Comparison of ENCODE assay signal across 8 mouse cellular contexts in the genomic region with DNA sequence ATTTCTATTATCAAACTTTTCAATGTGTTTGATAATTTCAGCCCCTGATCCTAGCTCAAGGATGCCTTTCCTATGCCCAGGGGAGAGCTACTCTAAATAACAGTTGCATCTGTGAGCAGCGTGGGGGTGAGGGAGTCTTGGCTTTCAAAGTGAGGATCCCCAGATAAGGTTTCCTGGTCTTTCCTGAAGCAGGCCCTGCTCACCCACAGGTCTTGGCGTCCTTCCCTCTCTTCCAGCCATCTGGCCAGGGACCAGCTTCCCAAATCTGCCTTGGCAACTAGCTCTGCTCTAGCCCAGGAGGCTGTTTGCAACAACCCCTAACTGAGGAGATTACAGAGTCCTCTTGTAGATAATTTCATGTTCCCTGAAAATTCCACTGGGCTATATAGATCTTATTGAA. TPM values are rescaled to one million over a fixed set of nuclear protein-coding genes. Genes with fewer than 3 reads are reported as not detected.
DNase-seq lines count a peak whose midpoint lies in the region; ATAC-seq and TF ChIP-seq lines count a peak whose summit lies in the region.

No protein-coding gene starts in this region.

- peak overlapping the region; percentile 100 for H3K27ac ChIP-seq in layer of hippocampus, adult 2 months
- no peak overlapping the region for H3K27ac ChIP-seq in liver, embryonic 11.5 days (ENCODE audit: low read depth, low read length)

- ATAC-seq in monocyte, adult 5-6 weeks (replicated peaks; ENCODE audit: insufficient number of reproducible peaks, low FRiP score, low TSS enrichment, poor library complexity, severe bottlenecking): no peak
- ATAC-seq in liver, embryonic 11.5 days (replicated peaks; ENCODE audit: low FRiP score): no peak

- no peaks in the 10 kb centered on the region for H3K9me3 ChIP-seq in liver, embryonic 11.5 days (ENCODE audit: control insufficient read depth, low read length)

- DNase-seq in adrenal gland, adult (ENCODE audit: inconsistent age in 2 of 2, low spot score in 1 of 2): peak; percentile 52 to 82
- no peak for DNase-seq in adrenal gland, postnatal 4 days (ENCODE audit: low spot score in 2 of 2)
- DNase-seq in adrenal gland, adult 2 months: peak; percentile 76
- peak; percentile 56 to 70 for DNase-seq in gastrocnemius, adult 8-10 months (ENCODE audit: low spot score in 2 of 2)
- peak; percentile 72 for DNase-seq in layer of hippocampus, adult 2 months (ENCODE audit: low spot score in 2 of 2)
- peak; percentile 77 for DNase-seq in ovary, postnatal 36 days (ENCODE audit: low spot score)
- DNase-seq in liver, embryonic 11.5 days (ENCODE audit: low spot score): no peak

- no peaks in the 10 kb centered on the region for H3K27me3 ChIP-seq in liver, embryonic 11.5 days (replicated peaks; ENCODE audit: control insufficient read depth, insufficient read depth, low read length)

- no peak overlapping the region for H3K9ac ChIP-seq in liver, embryonic 11.5 days (ENCODE audit: low read depth, low read length)

- 59% methylated on average over 2 of the region's 2 CpGs for WGBS in liver, embryonic 11.5 days

- peaks cover 7% of the 10 kb centered on the region for H3K4me1 ChIP-seq in liver, embryonic 11.5 days (replicated peaks; ENCODE audit: control insufficient read depth, insufficient read depth, low read length)

- no peak overlapping the region for H3K4me2 ChIP-seq in liver, embryonic 11.5 days

- no peak overlapping the region for H3K4me3 ChIP-seq in layer of hippocampus, adult 2 months
- H3K4me3 ChIP-seq in liver, embryonic 11.5 days (ENCODE audit: low read depth, low read length): no peak overlapping the region

- no peak for TF ChIP-seq CTCF in layer of hippocampus, adult 2 months (conservative IDR thresholded peaks at IDR 0.05)

- no peaks in the 10 kb centered on the region for H3K36me3 ChIP-seq in liver, embryonic 11.5 days (ENCODE audit: control insufficient read depth, insufficient read depth, low read length)

RNA-seq across cellular contexts. Expression of gene Ppp3ca, which starts 1.9 kb away (rescaled TPM):
- total RNA-seq in adrenal gland, postnatal 4 days (2021): 10 to 100 TPM; 62.0 to 63.1 TPM
- total RNA-seq in adrenal gland, adult 2 months (2021): 10 to 100 TPM; 39.2 to 50.7 TPM
- 41.1 and 48.5 TPM in 2 replicates for polyA plus RNA-seq in adrenal gland, adult 2 months (2012; rRNA removed)
- 100 to 1,000 TPM; 161 to 203 (median 178) TPM for total RNA-seq in gastrocnemius, adult 8-10 months (2022)
- 1,000 to 10,000 TPM; 1,343 to 1,371 TPM for total RNA-seq in layer of hippocampus, adult 2 months (2021)
- total RNA-seq in monocyte, adult 5-6 weeks (2017): 87.7 to 108 TPM (median 93.6 TPM) in 3 replicates
- 28.7 and 30.7 TPM in 2 replicates for polyA plus RNA-seq in liver, embryonic 11.5 days (2014; fragmentation: Nextera tagmentation; extraction: Ambion mirVana)

Comparison
In these comparisons a context has a peak if more than half of its experiments do, and no peak if none do; other contexts are left out.
1. DNase-seq: peak in adrenal gland, adult (2 of 2), adrenal gland, adult 2 months (single experiment), gastrocnemius, adult 8-10 months (2 of 2), layer of hippocampus, adult 2 months (2 of 2) and ovary, postnatal 36 days (single experiment); none in adrenal gland, postnatal 4 days (0 of 2) and liver, embryonic 11.5 days (single experiment).
2. RNA of gene Ppp3ca, which starts 1.9 kb away (total RNA-seq): 1,343 to 1,371 TPM in layer of hippocampus, adult 2 months; 161 to 203 TPM in gastrocnemius, adult 8-10 months, 87.7 to 108 TPM in monocyte, adult 5-6 weeks, 62.0 to 63.1 TPM in adrenal gland, postnatal 4 days and 39.2 to 50.7 TPM in adrenal gland, adult 2 months; every median in the first group is over 4 times any median in the second.